Mouse (Mus musculus) heart, embryonic 12.5 days (tissue): ENCODE measurements at regions not wholly inside any gene's neighbourhood (a gene's known extent, or its start where the extent isn't known, plus 50 kb on each side); places are given as distances from the start of the nearest gene placed in this dataset.

Source experiments
- ATAC-seq: fragments of 200-750 bp; cut with Nextera tagmentation; 2 replicates; pipeline ENCODE4 v1.8.0; 2017; ENCODE audit warnings: moderate TSS enrichment, moderate library complexity; ENCODE audit not compliant: insufficient number of reproducible peaks, low FRiP score
- H3K27ac ChIP-seq: fragments of 300-500 bp; sonication (generic); 2 replicates; pipeline ENCODE4 v1.5.1; 2016; ENCODE audit warnings: mild to moderate bottlenecking, moderate library complexity; ENCODE audit not compliant: poor library complexity, severe bottlenecking
- H3K27me3 ChIP-seq: fragments of 300-500 bp; sonication (generic); replicated peaks from 2 replicates; pipeline ENCODE4 v1.6.1; 2016; ENCODE audit warnings: mild to moderate bottlenecking, moderate library complexity
- H3K36me3 ChIP-seq: fragments of 300-500 bp; sonication (generic); 2 replicates; pipeline ENCODE4 v1.6.1; 2016; ENCODE audit warnings: mild to moderate bottlenecking, moderate library complexity
- H3K4me1 ChIP-seq: fragments of 300-500 bp; sonication (generic); replicated peaks from 2 replicates; pipeline ENCODE4 v1.6.1; 2016; ENCODE audit warnings: mild to moderate bottlenecking
- H3K4me2 ChIP-seq: fragments of 300-500 bp; sonication (generic); 2 replicates; pipeline ENCODE4 v1.6.1; 2016; ENCODE audit warnings: mild to moderate bottlenecking, moderate library complexity
- H3K4me3 ChIP-seq: fragments of 300-500 bp; sonication (generic); 2 replicates; pipeline ENCODE4 v1.5.1; 2016; ENCODE audit warnings: mild to moderate bottlenecking
- H3K9ac ChIP-seq: fragments of 300-500 bp; sonication (generic); 2 replicates; pipeline ENCODE4 v1.6.1; 2016; ENCODE audit warnings: mild to moderate bottlenecking, moderate library complexity
- H3K9me3 ChIP-seq: fragments of 300-500 bp; sonication (generic); replicated peaks from 2 replicates; pipeline ENCODE4 v1.6.1; 2016; ENCODE audit warnings: mild to moderate bottlenecking, moderate library complexity
- WGBS: fragments of 180-500 bp; shearing (Covaris S2); methylation state at CpG from one replicate; pipeline ENCODE4 v1.1.7; 2016; 5-methylcytosine and 5-hydroxymethylcytosine counted together

GRCm38 (mm10) chr11:113032487-113033228, 250.6 kb downstream of the Sox9 start:
- H3K9ac ChIP-seq: no peak overlapping the region
- H3K36me3 ChIP-seq: no peaks in the 10 kb centered on the region
- peaks cover 5% of the 10 kb centered on the region; the same call in 1 of the 2 replicates for H3K4me1 ChIP-seq
- WGBS: 60% methylated on average over 8 of the region's 8 CpGs
- ATAC-seq: no peak
- no peak overlapping the region for H3K27ac ChIP-seq
- H3K27me3 ChIP-seq: no peaks in the 10 kb centered on the region
- H3K9me3 ChIP-seq: no peaks in the 10 kb centered on the region
- no peak overlapping the region for H3K4me2 ChIP-seq
- no peak overlapping the region for H3K4me3 ChIP-seq

- Histone ChIP-seq H3K9me3 (no peaks in the 10 kb centered on the region), H3K4me1 (peaks cover 5% of the 10 kb centered on the region; the same call in 1 of the 2 replicates), H3K27ac (no peak overlapping the region), H3K4me3 (no peak overlapping the region), H3K9ac (no peak overlapping the region), H3K36me3 (no peaks in the 10 kb centered on the region), H3K27me3 (no peaks in the 10 kb centered on the region), H3K4me2 (no peak overlapping the region)
- no peak for ATAC-seq
- WGBS: 86% methylated on average over 13 of the region's 13 CpGs
Observed at GRCm38 (mm10) chr11:113034911-113035310, 252.9 kb downstream of the Sox9 start.

- Histone ChIP-seq H3K36me3 (no peaks in the 10 kb centered on the region), H3K9me3 (no peaks in the 10 kb centered on the region), H3K4me1 (0 out of 2 replicates have a peak, but pooled peaks cover under 1% of the 10 kb centered on the region), H3K27me3 (no peaks in the 10 kb centered on the region), H3K4me3 (no peak overlapping the region), H3K27ac (no peak overlapping the region), H3K9ac (no peak overlapping the region), H3K4me2 (no peak overlapping the region)
- 67% methylated on average over 4 of the region's 4 CpGs for whole genome bisulfite sequencing
- no peak for ATAC-seq
Observed at GRCm38 (mm10) chr11:113037736-113038135, 255.7 kb downstream of the Sox9 start.

GRCm38 (mm10) chr11:113042710-113043109, 260.7 kb downstream of the Sox9 start:
- Histone ChIP-seq H3K36me3 (no peaks in the 10 kb centered on the region), H3K4me1 (peaks cover 11% of the 10 kb centered on the region), H3K27ac (no peak overlapping the region), H3K9me3 (no peaks in the 10 kb centered on the region), H3K4me2 (no peak overlapping the region), H3K27me3 (no peaks in the 10 kb centered on the region), H3K9ac (no peak overlapping the region), H3K4me3 (no peak overlapping the region)
- ATAC-seq: no peak
- WGBS: 32% methylated on average over 5 of the region's 5 CpGs

GRCm38 (mm10) chr11:113046200-113047051, 264.4 kb downstream of the Sox9 start:
- WGBS: 42% methylated on average over 20 of the region's 20 CpGs
- H3K9me3 ChIP-seq: no peaks in the 10 kb centered on the region
- H3K4me3 ChIP-seq: no peak overlapping the region
- no peak for ATAC-seq
- 0 out of 2 replicates have a peak overlapping the region, but pooled peaks have one; percentile 11 for H3K4me2 ChIP-seq
- no peaks in the 10 kb centered on the region for H3K36me3 ChIP-seq
- H3K27me3 ChIP-seq: no peaks in the 10 kb centered on the region
- no peak overlapping the region for H3K27ac ChIP-seq
- peaks cover 20% of the 10 kb centered on the region for H3K4me1 ChIP-seq
- no peak overlapping the region; the same call in 1 of the 2 replicates for H3K9ac ChIP-seq

- Histone ChIP-seq H3K9ac (no peak overlapping the region), H3K4me1 (peaks cover 20% of the 10 kb centered on the region), H3K36me3 (no peaks in the 10 kb centered on the region), H3K4me2 (no peak overlapping the region), H3K9me3 (no peaks in the 10 kb centered on the region), H3K27me3 (no peaks in the 10 kb centered on the region), H3K4me3 (no peak overlapping the region), H3K27ac (no peak overlapping the region)
- WGBS: 68% methylated on average over 7 of the region's 7 CpGs
- ATAC-seq: no peak
Observed at GRCm38 (mm10) chr11:113048158-113048557, 266.1 kb downstream of the Sox9 start.

GRCm38 (mm10) chr11:113049593-113049992, 267.6 kb downstream of the Sox9 start:
- peaks cover 20% of the 10 kb centered on the region for H3K4me1 ChIP-seq
- WGBS: 57% methylated on average over 8 of the region's 8 CpGs
- no peaks in the 10 kb centered on the region for H3K9me3 ChIP-seq
- H3K27me3 ChIP-seq: no peaks in the 10 kb centered on the region
- H3K27ac ChIP-seq: no peak overlapping the region
- H3K4me2 ChIP-seq: no peak overlapping the region
- no peaks in the 10 kb centered on the region for H3K36me3 ChIP-seq
- no peak overlapping the region for H3K4me3 ChIP-seq
- H3K9ac ChIP-seq: no peak overlapping the region
- peak; percentile 56; the same call in 1 of the 2 replicates for ATAC-seq

- ATAC-seq: no peak
- no peak overlapping the region for H3K4me3 ChIP-seq
- no peak overlapping the region for H3K4me2 ChIP-seq
- no peaks in the 10 kb centered on the region for H3K9me3 ChIP-seq
- no peaks in the 10 kb centered on the region for H3K27me3 ChIP-seq
- no peaks in the 10 kb centered on the region for H3K36me3 ChIP-seq
- H3K9ac ChIP-seq: no peak overlapping the region
- no peak overlapping the region for H3K27ac ChIP-seq
- WGBS: 82% methylated on average over 11 of the region's 11 CpGs
- peaks cover 26% of the 10 kb centered on the region for H3K4me1 ChIP-seq
Observed at GRCm38 (mm10) chr11:113052536-113052935, 270.5 kb downstream of the Sox9 start.

GRCm38 (mm10) chr11:113056042-113056632, 274.1 kb downstream of the Sox9 start:
- no peak overlapping the region for H3K9ac ChIP-seq
- peaks cover 19% of the 10 kb centered on the region for H3K4me1 ChIP-seq
- H3K27ac ChIP-seq: no peak overlapping the region
- no peaks in the 10 kb centered on the region for H3K9me3 ChIP-seq
- no peak overlapping the region for H3K4me3 ChIP-seq
- ATAC-seq: no peak
- no peaks in the 10 kb centered on the region for H3K36me3 ChIP-seq
- H3K4me2 ChIP-seq: no peak overlapping the region
- H3K27me3 ChIP-seq: no peaks in the 10 kb centered on the region
- WGBS: 46% methylated on average over 12 of the region's 12 CpGs

- Histone ChIP-seq H3K36me3 (no peaks in the 10 kb centered on the region), H3K9ac (no peak overlapping the region), H3K4me1 (peaks cover 22% of the 10 kb centered on the region), H3K4me2 (0 out of 2 replicates have a peak overlapping the region, but pooled peaks have one; percentile 1), H3K4me3 (no peak overlapping the region), H3K27ac (no peak overlapping the region; the same call in 1 of the 2 replicates), H3K9me3 (no peaks in the 10 kb centered on the region), H3K27me3 (no peaks in the 10 kb centered on the region)
- WGBS: 15% methylated on average over 5 of the region's 5 CpGs
- no peak for ATAC-seq
Observed at GRCm38 (mm10) chr11:113056824-113057223, 274.8 kb downstream of the Sox9 start.

- whole genome bisulfite sequencing: 71% methylated on average over 4 of the region's 4 CpGs
- Histone ChIP-seq H3K27me3 (peaks cover 13% of the 10 kb centered on the region; the same call in 1 of the 2 replicates), H3K4me1 (peaks cover 1% of the 10 kb centered on the region; the same call in 1 of the 2 replicates), H3K4me2 (no peak overlapping the region), H3K27ac (no peak overlapping the region), H3K9ac (no peak overlapping the region), H3K9me3 (0 out of 2 replicates have a peak, but pooled peaks cover 3% of the 10 kb centered on the region), H3K36me3 (no peaks in the 10 kb centered on the region), H3K4me3 (no peak overlapping the region)
- no peak for ATAC-seq
Observed at GRCm38 (mm10) chr11:113070365-113070764, 288.3 kb downstream of the Sox9 start.
